9 mouse cellular contexts compared by ENCODE assay signal in genomic region chr11:121552167-121552566, GRCm38 (mm10). TPM values are rescaled to one million over a fixed set of nuclear protein-coding genes. Genes with fewer than 3 reads are reported as not detected.
A peak's percentile ranks its signal among the peaks of the same experiment; 100 is the strongest.
DNase-seq lines count a peak whose midpoint lies in the region; ATAC-seq and TF ChIP-seq lines count a peak whose summit lies in the region.
"Had no signal": no experiment of that assay in that cellular context is flagged by ENCODE, and none has a peak within 500 bp of the region (broad histone marks: within the 10 kb centered on the region; RNA-seq: fewer than 3 reads in every experiment).

No protein-coding gene starts in this region.

- TF ChIP-seq POLR2A in bone marrow, adult 2 months (IDR thresholded peaks at IDR 0.05; ENCODE audit: borderline replicate concordance, control insufficient read depth, low read depth, low read length) = no peak

- H3K27ac ChIP-seq in lung, embryonic 16.5 days (ENCODE audit: low read length) = no peak overlapping the region
- H3K27ac ChIP-seq in bone marrow, adult 2 months (ENCODE audit: control insufficient read depth, insufficient read depth, low read depth, low read length, poor library complexity) = peak overlapping the region; percentile 6; the same call in 1 of the 2 replicates
- H3K27ac ChIP-seq: midbrain, embryonic 12.5 days had no signal

- H3K27me3 ChIP-seq in lung, embryonic 16.5 days (ENCODE audit: control insufficient read depth, insufficient read depth, low read depth, low read length) = no peaks in the 10 kb centered on the region
- H3K27me3 ChIP-seq: midbrain, embryonic 12.5 days had no signal

- H3K9ac ChIP-seq in lung, embryonic 16.5 days (ENCODE audit: low read length) = no peak overlapping the region
- H3K9ac ChIP-seq: midbrain, embryonic 12.5 days had no signal

- no peak overlapping the region for H3K4me2 ChIP-seq in lung, embryonic 16.5 days (ENCODE audit: low read depth, low read length)
- H3K4me2 ChIP-seq: midbrain, embryonic 12.5 days had no signal

- intact Hi-C loops in heart, postnatal 14 days (cut with DNase I) = no loop called here

- H3K4me3 ChIP-seq in lung, embryonic 16.5 days (ENCODE audit: low read length) = no peak overlapping the region
- H3K4me3 ChIP-seq in bone marrow, adult 2 months (replicated peaks; ENCODE audit: control insufficient read depth, low read depth, low read length) = no peak overlapping the region
- H3K4me3 ChIP-seq: midbrain, embryonic 12.5 days had no signal

- WGBS in lung, embryonic 16.5 days = 46% methylated on average over 4 of the region's 4 CpGs
- 43% methylated on average over 4 of the region's 4 CpGs for WGBS in bone marrow, adult 2 months

- TF ChIP-seq CTCF in bone marrow, adult 2 months (IDR thresholded peaks at IDR 0.05; ENCODE audit: control insufficient read depth, insufficient read depth, low read length) = no peak

- H3K9me3 ChIP-seq in lung, embryonic 16.5 days (ENCODE audit: control insufficient read depth, low read length) = no peaks in the 10 kb centered on the region
- H3K9me3 ChIP-seq: midbrain, embryonic 12.5 days had no signal

- no peak for DNase-seq in lung, postnatal 36 days
- DNase-seq in heart, postnatal 14 days = peak; percentile 19 to 31
- peak; percentile 21 for DNase-seq in lung, postnatal 25 days (ENCODE audit: low spot score)
- DNase-seq in frontal cortex, postnatal 25 days (ENCODE audit: low spot score in 2 of 2) = no peak
- DNase-seq in frontal cortex, postnatal 14 days (ENCODE audit: low spot score in 2 of 2) = no peak
- no peak for DNase-seq in left cerebral cortex, adult 8-10 months (ENCODE audit: low spot score in 2 of 2)

- H3K36me3 ChIP-seq in lung, embryonic 16.5 days (ENCODE audit: control insufficient read depth, insufficient read depth, low read length) = no peaks in the 10 kb centered on the region
- H3K36me3 ChIP-seq: midbrain, embryonic 12.5 days had no signal

- peaks cover 25% of the 10 kb centered on the region for H3K4me1 ChIP-seq in lung, embryonic 16.5 days (replicated peaks; ENCODE audit: control insufficient read depth, insufficient read depth, low read length)
- peaks cover 11% of the 10 kb centered on the region for H3K4me1 ChIP-seq in bone marrow, adult 2 months (ENCODE audit: control insufficient read depth, insufficient read depth, low read length)

- ATAC-seq in lung, embryonic 16.5 days (ENCODE audit: low read depth) = peak; percentile 50

RNA-seq across cellular contexts. Expression of gene Zfp750, which starts 33.0 kb away (rescaled TPM):
- 0.93 and 0.94 TPM in 2 replicates for polyA plus RNA-seq in lung, embryonic 16.5 days (2015; fragmentation: Nextera tagmentation; extraction: Ambion mirVana)
- not detected in 2 replicates for polyA plus RNA-seq in bone marrow, adult 2 months (2011; ENCODE audit: insufficient read depth, insufficient read length, low replicate concordance, missing spikeins)
- not detected for total RNA-seq in heart, postnatal 14 days (2021)
- under 1 TPM; 0.14 to 0.30 (median 0.15) TPM for total RNA-seq in left cerebral cortex, adult 8-10 months (2022)

Comparison
In these comparisons a context has a peak if more than half of its experiments do, and no peak if none do; other contexts are left out.
1. DNase-seq: peak in heart, postnatal 14 days (2 of 2) and lung, postnatal 25 days (single experiment); none in lung, postnatal 36 days (single experiment), frontal cortex, postnatal 25 days (0 of 2), frontal cortex, postnatal 14 days (0 of 2) and left cerebral cortex, adult 8-10 months (0 of 2).